Mouse (Mus musculus): Measurements from ENCODE around the gene Ccl28. TPM values are rescaled to one million over a fixed set of nuclear protein-coding genes. Genes with fewer than 3 reads are reported as not detected.

Ccl28 gene
- polyA plus RNA-seq, 1 experiment from 2014 or later, result 0.13 TPM

DNA sequence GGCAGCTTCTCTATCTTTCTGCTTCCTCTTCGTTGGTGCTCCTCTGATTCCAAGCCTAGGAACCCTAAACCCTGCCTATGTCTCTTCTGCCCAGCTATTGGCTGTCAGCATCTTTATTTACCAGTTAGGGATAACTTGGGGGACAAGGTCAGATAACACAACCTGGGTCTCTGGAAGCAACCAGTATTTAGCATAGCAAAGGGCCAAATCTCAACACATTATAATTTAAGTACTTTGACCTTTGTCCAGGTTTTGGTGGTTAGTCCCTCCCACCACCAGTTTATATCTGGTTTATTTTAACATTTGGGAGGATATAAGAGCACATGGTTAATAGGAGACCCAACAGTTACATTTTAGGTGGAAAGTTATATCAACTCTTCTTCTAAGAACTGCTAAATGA lies 72.9 kb downstream of the Ccl28 start:
- Histone ChIP-seq H3K4me3 (replicated peaks; ENCODE audit: low read length) (no peak overlapping the region), H3K36me3 (ENCODE audit: control insufficient read depth, insufficient read depth) (peaks cover 19% of the 10 kb centered on the region), H3K4me1 (replicated peaks; ENCODE audit: control insufficient read depth, insufficient read depth, low read length) (peaks cover 34% of the 10 kb centered on the region), H3K4me2 (ENCODE audit: low read length) (no peak overlapping the region), H3K27ac (ENCODE audit: low read length) (no peak overlapping the region), H3K9me3 (ENCODE audit: control insufficient read depth, low read length) (no peaks in the 10 kb centered on the region), H3K9ac (replicated peaks; ENCODE audit: low read depth, low read length) (no peak overlapping the region), H3K27me3 (replicated peaks; ENCODE audit: control insufficient read depth, insufficient read depth, low read length) (no peaks in the 10 kb centered on the region)
- ATAC-seq, result no peak
- 67% methylated on average over 1 of the region's 1 CpGs for WGBS

DNA sequence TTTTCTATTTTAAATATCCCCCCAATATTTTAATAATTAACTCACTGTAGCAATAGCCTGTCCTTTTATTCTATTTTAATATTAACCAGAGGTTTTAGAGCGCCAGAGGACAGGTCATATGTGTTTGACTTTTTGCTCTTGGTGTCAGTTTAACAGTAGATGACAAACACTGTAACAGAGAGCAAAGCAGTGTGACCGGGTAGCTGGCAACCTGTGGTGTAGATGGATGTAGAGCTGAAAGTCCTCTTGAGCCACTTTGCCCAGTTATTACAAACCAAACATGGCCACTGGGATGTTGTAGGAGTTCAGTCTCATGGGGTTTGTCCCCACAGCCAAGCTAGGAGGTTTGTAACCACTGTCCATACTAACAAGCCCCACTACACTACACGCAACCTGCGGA lies 74.8 kb downstream of the Ccl28 start:
- Histone ChIP-seq H3K9ac (replicated peaks; ENCODE audit: low read depth, low read length) (no peak overlapping the region), H3K36me3 (ENCODE audit: control insufficient read depth, insufficient read depth) (peaks cover 34% of the 10 kb centered on the region), H3K27ac (ENCODE audit: low read length) (no peak overlapping the region), H3K9me3 (ENCODE audit: control insufficient read depth, low read length) (no peaks in the 10 kb centered on the region), H3K4me3 (replicated peaks; ENCODE audit: low read length) (no peak overlapping the region), H3K4me1 (replicated peaks; ENCODE audit: control insufficient read depth, insufficient read depth, low read length) (peaks cover 23% of the 10 kb centered on the region), H3K27me3 (replicated peaks; ENCODE audit: control insufficient read depth, insufficient read depth, low read length) (no peaks in the 10 kb centered on the region), H3K4me2 (ENCODE audit: low read length) (no peak overlapping the region)
- ATAC-seq, result no peak
- WGBS, result 96% methylated on average over 4 of the region's 4 CpGs

Other genes with a start within 250 kb of the Ccl28 start
- gene Paip1, start 195.2 kb upstream of the Ccl28 start, polyA plus RNA-seq (2015; fragmentation: Nextera tagmentation; extraction: Ambion mirVana), result 157 and 169 TPM in 2 replicates
- 128 and 131 TPM in 2 replicates for gene 4833420G17Rik, start 161.1 kb upstream of the Ccl28 start, polyA plus RNA-seq (2015; fragmentation: Nextera tagmentation; extraction: Ambion mirVana)
- 3.4 and 3.9 TPM in 2 replicates for gene Tmem267, start 135.8 kb upstream of the Ccl28 start, polyA plus RNA-seq (2015; fragmentation: Nextera tagmentation; extraction: Ambion mirVana)
- gene 3110070M22Rik, start 135.4 kb upstream of the Ccl28 start, polyA plus RNA-seq (2015; fragmentation: Nextera tagmentation; extraction: Ambion mirVana), result 1.5 and 2.1 TPM in 2 replicates
- gene Hmgcs1, start 66.6 kb downstream of the Ccl28 start, polyA plus RNA-seq (2015; fragmentation: Nextera tagmentation; extraction: Ambion mirVana), result 461 and 470 TPM in 2 replicates
- gene Nim1k, start 132.1 kb downstream of the Ccl28 start, polyA plus RNA-seq (2015; fragmentation: Nextera tagmentation; extraction: Ambion mirVana), result 7.4 and 8.0 TPM in 2 replicates
- 41.8 and 42.7 TPM in 2 replicates for gene Zfp131, start 167.1 kb downstream of the Ccl28 start, polyA plus RNA-seq (2015; fragmentation: Nextera tagmentation; extraction: Ambion mirVana)
- not detected in 2 replicates for gene AF067063, start 206.4 kb downstream of the Ccl28 start, polyA plus RNA-seq (2015; fragmentation: Nextera tagmentation; extraction: Ambion mirVana)
- not detected in 2 replicates for gene D13Ertd608e, start 212.2 kb downstream of the Ccl28 start, polyA plus RNA-seq (2015; fragmentation: Nextera tagmentation; extraction: Ambion mirVana)